Mouse (Mus musculus): ENCODE results near the gene Kif9.
A peak's percentile ranks its signal among the peaks of the same experiment; 100 is the strongest.

The Kif9 gene

GRCm38 (mm10) chr9:110476124-110477091 lies at the start of gene Kif9, which contains the start of gene Klhl18:
Gene Kif9, plus strand, starts transcription at chr9:110476958.
Gene Klhl18, minus strand, starts transcription at chr9:110476694.
- DNase-seq (ENCODE audit: low spot score): peak; percentile 95

GRCm38 (mm10) chr9:110431241-110431640 lies 45.5 kb upstream of the Kif9 start:
- DNase-seq (ENCODE audit: low spot score): no peak

- no peak for DNase-seq (ENCODE audit: low spot score)
Measured at GRCm38 (mm10) chr9:110433045-110433444, 43.7 kb upstream of the Kif9 start.

GRCm38 (mm10) chr9:110436041-110436440 lies 40.7 kb upstream of the Kif9 start:
- DNase-seq (ENCODE audit: low spot score): no peak

GRCm38 (mm10) chr9:110440049-110440448 lies 36.7 kb upstream of the Kif9 start:
- no peak for DNase-seq (ENCODE audit: low spot score)

- DNase-seq (ENCODE audit: low spot score): no peak
Measured at GRCm38 (mm10) chr9:110440559-110440958, 36.2 kb upstream of the Kif9 start.

GRCm38 (mm10) chr9:110448356-110448755 lies 28.4 kb upstream of the Kif9 start:
- no peak for DNase-seq (ENCODE audit: low spot score)

- DNase-seq (ENCODE audit: low spot score): peak; percentile 69
Measured at GRCm38 (mm10) chr9:110448857-110449617, 27.7 kb upstream of the Kif9 start.

- DNase-seq (ENCODE audit: low spot score): no peak
Measured at GRCm38 (mm10) chr9:110452523-110452922, 24.2 kb upstream of the Kif9 start.

- no peak for DNase-seq (ENCODE audit: low spot score)
Measured at GRCm38 (mm10) chr9:110457926-110458325, 18.8 kb upstream of the Kif9 start.

GRCm38 (mm10) chr9:110459145-110459727 lies 17.5 kb upstream of the Kif9 start:
- DNase-seq (ENCODE audit: low spot score): no peak

- DNase-seq (ENCODE audit: low spot score): no peak
Measured at GRCm38 (mm10) chr9:110460884-110461815, 15.6 kb upstream of the Kif9 start.

GRCm38 (mm10) chr9:110462321-110462720 lies 14.4 kb upstream of the Kif9 start:
- DNase-seq (ENCODE audit: low spot score): no peak

- DNase-seq (ENCODE audit: low spot score): no peak
Measured at GRCm38 (mm10) chr9:110463983-110464591, 12.7 kb upstream of the Kif9 start.

GRCm38 (mm10) chr9:110465336-110465735 lies 11.4 kb upstream of the Kif9 start:
- no peak for DNase-seq (ENCODE audit: low spot score)

GRCm38 (mm10) chr9:110466179-110466578 lies 10.6 kb upstream of the Kif9 start:
- DNase-seq (ENCODE audit: low spot score): no peak

- no peak for DNase-seq (ENCODE audit: low spot score)
Measured at GRCm38 (mm10) chr9:110477951-110478350, 1.2 kb downstream of the Kif9 start.

GRCm38 (mm10) chr9:110478639-110479038 lies 1.9 kb downstream of the Kif9 start:
- DNase-seq (ENCODE audit: low spot score): no peak

- DNase-seq (ENCODE audit: low spot score): no peak
Measured at GRCm38 (mm10) chr9:110488841-110489240, 12.1 kb downstream of the Kif9 start.

GRCm38 (mm10) chr9:110490913-110491312 lies 14.2 kb downstream of the Kif9 start:
- no peak for DNase-seq (ENCODE audit: low spot score)

GRCm38 (mm10) chr9:110525737-110526136 lies 49.0 kb downstream of the Kif9 start:
- DNase-seq (ENCODE audit: low spot score): no peak
